Mouse (Mus musculus): ENCODE data around the gene Lyl1. TPM values are rescaled to one million over a fixed set of nuclear protein-coding genes. Genes with fewer than 3 reads are reported as not detected.

Lyl1 gene
- total and polyA plus RNA-seq, 3 experiments = 88.7 to 149 (median 136) TPM

- peaks cover 0 to 8% of the 10 kb centered on the region in 2 experiments; a peak in 2 of 4 replicates for H3K36me3 ChIP-seq (ENCODE audit: control insufficient read depth in 1 of 2, insufficient read depth in 2 of 2, low read length in 2 of 2)
- H3K27ac ChIP-seq (ENCODE audit: control insufficient read depth, low read depth, low read length) = no peak overlapping the region
- DNase-seq (ENCODE audit: low read depth, low spot score) = no peak
- H3K9ac ChIP-seq (ENCODE audit: control insufficient read depth, low read depth, low read length, poor library complexity, severe bottlenecking) = no peak overlapping the region
- no peak overlapping the region for H3K4me3 ChIP-seq (ENCODE audit: control insufficient read depth in 1 of 2, insufficient read depth in 1 of 2, low read depth in 2 of 2, low read length in 2 of 2)
- peaks cover 17% of the 10 kb centered on the region for H3K79me2 ChIP-seq (ENCODE audit: control insufficient read depth, insufficient read depth, low read length, poor library complexity)
- TF ChIP-seq MAFK (IDR thresholded peaks at IDR 0.05; ENCODE audit: borderline replicate concordance, low read depth, low read length) (no peak), USF2 (IDR thresholded peaks at IDR 0.05; ENCODE audit: borderline replicate concordance in 1 of 2, insufficient read depth in 1 of 2, low read depth in 1 of 2, low read length in 2 of 2) (no peak), E2F4 (IDR thresholded peaks at IDR 0.05; ENCODE audit: borderline replicate concordance, low read depth, low read length) (no peak), ETS1 (IDR thresholded peaks at IDR 0.05; ENCODE audit: low read depth, low read length) (no peak), GABPA (IDR thresholded peaks at IDR 0.05; ENCODE audit: low read depth, low read length) (no peak), GATA1 (IDR thresholded peaks at IDR 0.05; ENCODE audit: low read depth, low read length) (no peak), HCFC1 (IDR thresholded peaks at IDR 0.05; ENCODE audit: low read depth, low read length) (no peak), CTCF (IDR thresholded peaks at IDR 0.05 in 2 of 3, conservative IDR thresholded peaks at IDR 0.05 in 1 of 3; ENCODE audit: control insufficient read depth in 1 of 3, insufficient read depth in 1 of 3, low read depth in 2 of 3, low read length in 3 of 3, poor library complexity in 1 of 3, severe bottlenecking in 1 of 3) (no peak), TBP (IDR thresholded peaks at IDR 0.05; ENCODE audit: low read depth, low read length) (no peak), ZC3H11A (IDR thresholded peaks at IDR 0.05; ENCODE audit: low read depth, low read length) (no peak), UBTF (IDR thresholded peaks at IDR 0.05; ENCODE audit: borderline replicate concordance, insufficient read depth, low read depth, low read length) (no peak), KAT2A (conservative IDR thresholded peaks at IDR 0.05; ENCODE audit: low read depth, low read length) (no peak)
- no peaks in the 10 kb centered on the region for H3K9me3 ChIP-seq (replicated peaks; ENCODE audit: insufficient read depth, low read length)
- peaks cover 0 to 8% of the 10 kb centered on the region in 2 experiments; a peak in 2 of 4 replicates for H3K4me1 ChIP-seq (ENCODE audit: control insufficient read depth in 1 of 2, insufficient read depth in 2 of 2, low read length in 2 of 2)
- no peaks in the 10 kb centered on the region for H3K27me3 ChIP-seq (ENCODE audit: control insufficient read depth in 1 of 2, insufficient read depth in 2 of 2, low read length in 2 of 2)
These were observed 6.8 kb downstream of the Lyl1 start for GRCm38 (mm10) chr8:84708071-84708541.

- H3K9me3 ChIP-seq (replicated peaks; ENCODE audit: insufficient read depth, low read length) = no peaks in the 10 kb centered on the region
- H3K79me2 ChIP-seq (ENCODE audit: control insufficient read depth, insufficient read depth, low read length, poor library complexity) = peaks cover 10% of the 10 kb centered on the region
- no peak overlapping the region for H3K4me3 ChIP-seq (ENCODE audit: control insufficient read depth in 1 of 2, insufficient read depth in 1 of 2, low read depth in 2 of 2, low read length in 2 of 2)
- no peak overlapping the region for H3K27ac ChIP-seq (ENCODE audit: control insufficient read depth, low read depth, low read length)
- TF ChIP-seq USF1 (IDR thresholded peaks at IDR 0.05; ENCODE audit: low read depth, low read length) (no peak), ELF1 (IDR thresholded peaks at IDR 0.05; ENCODE audit: low read depth, low read length) (no peak; the same call in 1 of the 2 replicates), JUND (IDR thresholded peaks at IDR 0.05; ENCODE audit: low read depth, low read length) (no peak), ZKSCAN1 (IDR thresholded peaks at IDR 0.05; ENCODE audit: low read depth, low read length) (no peak), GABPA (IDR thresholded peaks at IDR 0.05; ENCODE audit: low read depth, low read length) (no peak), RCOR1 (IDR thresholded peaks at IDR 0.05; ENCODE audit: low read depth, low read length) (no peak), MEF2A (IDR thresholded peaks at IDR 0.05; ENCODE audit: extremely low read depth, insufficient replicate concordance, low read depth, low read length, poor library complexity, severe bottlenecking) (no peak), GATA1 (IDR thresholded peaks at IDR 0.05; ENCODE audit: low read depth, low read length) (no peak), MXI1 (IDR thresholded peaks at IDR 0.05; ENCODE audit: low read depth, low read length) (no peak), SIN3A (IDR thresholded peaks at IDR 0.05; ENCODE audit: low read length) (peak; percentile 68; the same call in 1 of the 2 replicates), ZC3H11A (IDR thresholded peaks at IDR 0.05; ENCODE audit: low read depth, low read length) (peak; percentile 96), MYB (IDR thresholded peaks at IDR 0.05; ENCODE audit: low read depth, low read length) (no peak), NELFE (IDR thresholded peaks at IDR 0.05; ENCODE audit: low read depth, low read length) (no peak), POLR2AphosphoS5 (IDR thresholded peaks at IDR 0.05; ENCODE audit: borderline replicate concordance, low read depth, low read length) (no peak), CTCF (IDR thresholded peaks at IDR 0.05 in 2 of 3, conservative IDR thresholded peaks at IDR 0.05 in 1 of 3; ENCODE audit: control insufficient read depth in 1 of 3, insufficient read depth in 1 of 3, low read depth in 2 of 3, low read length in 3 of 3, poor library complexity in 1 of 3, severe bottlenecking in 1 of 3) (peak; percentile 88 to 99 (median 96)), BHLHE40 (IDR thresholded peaks at IDR 0.05; ENCODE audit: borderline replicate concordance, low read depth, low read length) (no peak), SMC3 (IDR thresholded peaks at IDR 0.05; ENCODE audit: low read depth, low read length) (peak; percentile 99), EP300 (IDR thresholded peaks at IDR 0.05; ENCODE audit: low read depth in 1 of 2, low read length in 2 of 2) (no peak), KAT2A (conservative IDR thresholded peaks at IDR 0.05; ENCODE audit: low read depth, low read length) (no peak), TAL1 (IDR thresholded peaks at IDR 0.05; ENCODE audit: low read length) (no peak), RAD21 (IDR thresholded peaks at IDR 0.05; ENCODE audit: low read depth, low read length) (peak; percentile 98)
- H3K4me1 ChIP-seq (ENCODE audit: control insufficient read depth in 1 of 2, insufficient read depth in 2 of 2, low read length in 2 of 2) = peaks cover 0 to 2% of the 10 kb centered on the region in 2 experiments; a peak in 1 of 4 replicates
- H3K9ac ChIP-seq (ENCODE audit: control insufficient read depth, low read depth, low read length, poor library complexity, severe bottlenecking) = no peak overlapping the region
- no peaks in the 10 kb centered on the region for H3K27me3 ChIP-seq (ENCODE audit: control insufficient read depth in 1 of 2, insufficient read depth in 2 of 2, low read length in 2 of 2)
- DNase-seq (ENCODE audit: low read depth, low spot score) = peak; percentile 86
- peaks cover 0 to 4% of the 10 kb centered on the region in 2 experiments; a peak in 1 of 4 replicates for H3K36me3 ChIP-seq (ENCODE audit: control insufficient read depth in 1 of 2, insufficient read depth in 2 of 2, low read length in 2 of 2)
These were observed 7.7 kb downstream of the Lyl1 start for GRCm38 (mm10) chr8:84708774-84709475.
